Mouse (Mus musculus) left cerebral cortex, postnatal 14 days (tissue): ENCODE results near the gene Bmper. TPM values are rescaled to one million over a fixed set of nuclear protein-coding genes. Genes with fewer than 3 reads are reported as not detected.

Experiments used
- DNase-seq, 2 experiments: peaks; one replicate each; pipeline ENCODE4 v3.0.0; 2021 to 2022; ENCODE audit warnings: low spot score in 2 of 2, mixed read lengths in 1 of 2
- intact Hi-C: fragments of 180-260 bp; cut with DNase I; formaldehyde crosslinking; loops from one replicate; pipeline ENCODE4 v1.15.1; 2025
- total RNA-seq, 2 experiments: library from RNA; stranded (reverse); gene quantifications; 2 replicates each; pipeline ENCODE4 v1.2.3; 2021

Bmper gene
- total RNA-seq, 2 experiments from 2014 or later: 5.0 to 5.3 TPM

- intact Hi-C loops: no loop called here
- DNase-seq: peak in 1 of 2 experiments; percentile 15
Observed at GRCm38 (mm10) chr9:23351400-23351799, 128.5 kb downstream of the Bmper start.

DNA sequence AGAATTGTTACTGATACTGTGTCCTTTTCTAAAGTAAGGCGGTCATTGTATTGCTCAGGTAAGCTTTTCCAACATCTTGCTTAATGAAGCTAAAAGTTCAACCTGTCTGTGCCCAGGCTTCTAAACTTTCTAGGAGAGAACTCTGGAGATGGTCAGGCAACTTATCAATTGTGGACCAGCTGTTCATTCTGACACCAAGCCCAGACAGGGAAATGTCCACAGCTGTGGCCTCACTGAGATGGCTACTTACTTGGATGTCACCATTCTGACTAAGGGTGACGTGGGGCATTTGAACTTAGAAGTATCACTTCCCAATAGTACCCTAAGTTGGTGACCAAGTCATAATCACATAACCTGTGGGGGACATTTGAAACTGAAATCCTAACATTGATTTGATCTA, 129.5 kb downstream of the Bmper start:
- DNase-seq: no peak
- intact Hi-C loops: no loop called here

- intact Hi-C loops: no loop called here
- peak; percentile 20 to 31 for DNase-seq
Observed at GRCm38 (mm10) chr9:23354201-23354820, 131.4 kb downstream of the Bmper start.

- intact Hi-C loops: no loop called here
- DNase-seq: no peak
Observed at GRCm38 (mm10) chr9:23358108-23358507, 135.2 kb downstream of the Bmper start.

DNA sequence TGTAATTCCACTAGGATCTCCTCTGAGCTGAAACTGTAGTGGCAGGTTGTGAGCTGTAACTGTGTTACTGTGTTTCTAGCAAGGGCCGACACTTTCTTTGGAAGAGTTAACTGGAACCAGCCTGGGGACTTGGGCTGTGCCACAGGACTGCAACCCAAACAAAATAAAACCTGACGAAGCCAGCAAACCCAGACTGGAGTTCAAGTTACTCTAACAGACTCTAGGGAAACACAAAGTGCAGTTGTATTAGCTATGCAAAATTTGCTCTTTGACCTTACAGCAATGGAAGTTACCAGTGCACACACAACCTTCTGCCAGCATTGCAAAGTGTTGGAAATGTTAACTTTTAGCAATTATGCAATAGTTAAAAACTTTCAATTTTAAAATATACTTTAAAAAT, 140.3 kb downstream of the Bmper start:
- intact Hi-C loops: no loop called here
- no peak for DNase-seq

- DNase-seq: no peak
- intact Hi-C loops: no loop called here
Observed at GRCm38 (mm10) chr9:23363540-23363939, 140.7 kb downstream of the Bmper start.

DNA sequence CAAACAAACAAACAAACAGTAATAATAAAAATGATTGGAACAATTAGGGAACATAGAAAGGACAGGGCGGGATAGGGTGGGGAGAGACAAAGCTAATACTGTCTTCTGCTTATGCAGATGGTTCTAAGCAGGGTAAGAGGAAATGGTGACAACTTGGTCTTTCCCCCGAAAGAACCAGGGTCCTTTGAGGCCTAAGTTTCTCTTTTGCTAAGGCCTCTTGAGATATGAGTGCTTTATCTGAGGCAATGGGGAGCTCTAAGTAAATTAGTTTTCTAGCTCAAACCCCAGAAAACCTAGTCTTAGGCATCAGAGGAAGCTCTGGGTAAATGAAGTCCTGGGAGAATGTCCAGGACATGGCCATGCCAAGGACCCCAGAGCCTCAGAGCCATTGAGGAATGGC, 141.2 kb downstream of the Bmper start:
- intact Hi-C loops: no loop called here
- DNase-seq: no peak

DNA sequence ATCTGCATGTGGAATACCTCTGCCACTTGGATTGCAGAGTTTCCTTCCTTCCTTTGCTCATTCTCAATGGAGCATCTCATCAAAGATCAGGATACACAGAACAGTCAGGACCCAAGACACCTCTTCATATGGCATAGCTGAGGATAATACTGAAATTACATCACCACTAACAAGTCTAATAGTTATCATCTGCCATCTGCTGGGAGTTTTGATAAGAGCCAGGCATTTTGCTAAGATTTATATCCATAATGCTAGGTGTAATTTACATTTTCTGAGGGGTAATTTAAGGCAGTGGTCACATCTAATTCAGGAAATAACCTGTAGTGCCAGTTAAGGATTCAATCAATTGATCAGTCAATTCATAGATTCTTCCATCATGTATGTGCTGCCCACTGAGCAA, 145.2 kb downstream of the Bmper start:
- DNase-seq: peak in 1 of 2 experiments; percentile 12
- intact Hi-C loops: no loop called here

GRCm38 (mm10) chr9:23374789-23375460, 152.0 kb downstream of the Bmper start:
- DNase-seq: no peak
- intact Hi-C loops: no loop called here

GRCm38 (mm10) chr9:23377831-23378730, 155.2 kb downstream of the Bmper start:
- intact Hi-C loops: no loop called here
- DNase-seq: no peak

GRCm38 (mm10) chr9:23378731-23379170, 155.9 kb downstream of the Bmper start:
- intact Hi-C loops: no loop called here
- peak; percentile 15 to 25 for DNase-seq

- no peak for DNase-seq
- intact Hi-C loops: no loop called here
Observed at GRCm38 (mm10) chr9:23380171-23380835, 157.4 kb downstream of the Bmper start.

DNA sequence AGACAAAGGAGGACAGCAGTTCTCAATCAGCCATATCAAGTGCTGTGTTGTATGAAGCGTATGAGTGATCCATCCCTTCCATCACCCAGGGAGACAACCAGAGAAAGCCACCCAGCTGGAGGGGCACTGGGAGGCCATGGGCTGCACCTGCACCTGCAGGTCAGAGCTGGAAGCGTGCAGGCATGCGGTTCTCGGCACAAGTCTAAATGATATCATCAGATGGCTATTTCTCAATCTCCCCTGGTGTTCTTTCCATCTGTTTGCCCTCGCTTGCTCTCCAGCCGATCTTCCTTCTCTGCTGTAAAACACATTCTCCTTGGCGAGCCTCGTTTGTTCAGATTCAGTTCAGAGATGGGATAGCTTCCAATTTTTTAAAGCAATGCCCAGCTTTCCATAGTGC, 160.4 kb downstream of the Bmper start:
- no peak for DNase-seq

DNA sequence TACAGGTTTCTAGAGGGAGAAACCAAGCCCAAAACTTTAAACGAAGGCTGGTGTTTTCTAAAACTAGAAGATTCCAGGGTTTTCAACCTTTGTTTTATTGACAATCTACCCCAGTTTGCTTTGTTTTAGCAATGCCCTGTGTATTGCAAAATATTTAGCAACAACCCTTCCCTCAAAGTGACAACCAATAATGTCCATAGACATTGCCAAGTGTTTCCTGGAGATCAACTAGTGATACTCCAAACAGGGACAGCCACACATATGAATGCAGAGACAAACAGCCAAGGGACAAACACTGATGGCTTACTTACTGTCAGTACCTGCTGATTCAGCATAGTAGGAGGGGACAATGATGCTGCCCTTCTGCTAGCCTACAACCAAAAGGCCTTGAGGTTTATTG, 161.0 kb downstream of the Bmper start:
- DNase-seq: no peak
- intact Hi-C loops: no loop called here

More for the DNA sequence above, 160.4 kb downstream of the Bmper start:
- intact Hi-C loops: no loop called here

DNA sequence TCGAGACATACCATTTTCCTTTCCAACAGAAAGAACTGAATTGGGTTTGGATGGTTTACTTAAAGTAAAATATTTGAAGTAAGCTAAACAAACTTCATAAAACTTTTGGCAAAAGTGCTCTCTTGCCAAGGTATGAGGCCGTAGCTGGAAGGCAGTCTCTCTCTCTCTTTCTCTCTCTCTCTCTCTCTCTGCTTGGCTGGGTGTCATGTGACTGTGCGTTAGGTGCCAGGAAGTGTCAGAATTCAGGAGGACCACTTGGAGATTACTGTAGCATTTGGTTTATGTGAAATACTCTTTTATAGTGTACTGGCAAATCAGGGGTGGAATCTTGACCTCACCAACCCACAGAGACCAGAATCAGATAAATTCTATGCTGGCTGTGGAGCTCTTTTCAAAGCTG, 162.0 kb downstream of the Bmper start:
- intact Hi-C loops: no loop called here
- DNase-seq: no peak

GRCm38 (mm10) chr9:23386201-23386600, 163.3 kb downstream of the Bmper start:
- DNase-seq: no peak
- intact Hi-C loops: no loop called here

GRCm38 (mm10) chr9:23390118-23390517, 167.2 kb downstream of the Bmper start:
- DNase-seq: no peak
- intact Hi-C loops: no loop called here

- intact Hi-C loops: no loop called here
- DNase-seq: no peak
Observed at GRCm38 (mm10) chr9:23394652-23395317, 171.9 kb downstream of the Bmper start.

- no peak for DNase-seq
- intact Hi-C loops: no loop called here
Observed at GRCm38 (mm10) chr9:23396186-23396585, 173.3 kb downstream of the Bmper start.
